ENCODE assay signal across 17 mouse cellular contexts in genomic region chr9:99873116-99873620, GRCm38 (mm10). TPM values are rescaled to one million over a fixed set of nuclear protein-coding genes. Genes with fewer than 3 reads are reported as not detected.
A peak's percentile ranks its signal among the peaks of the same experiment; 100 is the strongest.
DNase-seq lines count a peak whose midpoint lies in the region; ATAC-seq lines count a peak whose summit lies in the region.
"Had no signal": no experiment of that assay in that cellular context is flagged by ENCODE, and none has a peak within 500 bp of the region (broad histone marks: within the 10 kb centered on the region; RNA-seq: fewer than 3 reads in every experiment).

No protein-coding gene starts in this region.

- no peaks in the 10 kb centered on the region for H3K9me3 ChIP-seq in embryonic facial prominence, embryonic 11.5 days (replicated peaks; ENCODE audit: control insufficient read depth, low read length)
- H3K9me3 ChIP-seq in midbrain, embryonic 10.5 days (replicated peaks): no peaks in the 10 kb centered on the region
- H3K9me3 ChIP-seq in neural tube, embryonic 13.5 days: no peaks in the 10 kb centered on the region
- H3K9me3 ChIP-seq: embryonic facial prominence, embryonic 15.5 days; liver, embryonic 13.5 days had no signal

- no peaks in the 10 kb centered on the region for H3K36me3 ChIP-seq in embryonic facial prominence, embryonic 11.5 days (replicated peaks; ENCODE audit: control insufficient read depth, insufficient read depth, low read depth, low read length)
- no peaks in the 10 kb centered on the region for H3K36me3 ChIP-seq in midbrain, embryonic 10.5 days
- no peaks in the 10 kb centered on the region for H3K36me3 ChIP-seq in neural tube, embryonic 13.5 days
- H3K36me3 ChIP-seq: embryonic facial prominence, embryonic 15.5 days; liver, embryonic 13.5 days had no signal

- no peak overlapping the region for H3K27ac ChIP-seq in embryonic facial prominence, embryonic 11.5 days (replicated peaks; ENCODE audit: low read depth, low read length)
- H3K27ac ChIP-seq in midbrain, embryonic 10.5 days (replicated peaks): no peak overlapping the region
- no peak overlapping the region for H3K27ac ChIP-seq in neural tube, embryonic 13.5 days (replicated peaks)
- H3K27ac ChIP-seq: embryonic facial prominence, embryonic 15.5 days; liver, embryonic 13.5 days; macrophage had no signal

- peak; percentile 37 for DNase-seq in retina, embryonic 14.5 days (ENCODE audit: low spot score)
- no peak for DNase-seq in retina, postnatal 1 day
- peak; percentile 28 for DNase-seq in embryonic facial prominence, embryonic 11.5 days (ENCODE audit: low spot score)
- DNase-seq in midbrain, embryonic 10.5 days (ENCODE audit: low spot score): peak; percentile 56
- DNase-seq in spleen, adult 18-20 months: no peak
- DNase-seq in lung, postnatal 14 days: no peak
- no peak for DNase-seq in thymus, postnatal 14 days
- DNase-seq: cerebellum, postnatal 25 days; gastrocnemius, postnatal 10 days; kidney, adult 11 months; kidney, postnatal 14 days; left cerebral cortex, postnatal 4 days; liver, embryonic 13.5 days; right cerebral cortex, postnatal 25 days had no signal

- peaks cover 9% of the 10 kb centered on the region for H3K4me1 ChIP-seq in embryonic facial prominence, embryonic 11.5 days (ENCODE audit: control insufficient read depth, insufficient read depth, low read length)
- peaks cover 81% of the 10 kb centered on the region for H3K4me1 ChIP-seq in midbrain, embryonic 10.5 days
- peaks cover 44% of the 10 kb centered on the region for H3K4me1 ChIP-seq in neural tube, embryonic 13.5 days (replicated peaks)
- H3K4me1 ChIP-seq: liver, embryonic 13.5 days had no signal

- no peak overlapping the region for H3K9ac ChIP-seq in embryonic facial prominence, embryonic 11.5 days (replicated peaks; ENCODE audit: low read length)
- H3K9ac ChIP-seq in neural tube, embryonic 13.5 days: no peak overlapping the region
- H3K9ac ChIP-seq: embryonic facial prominence, embryonic 15.5 days; liver, embryonic 13.5 days had no signal

- H3K4me2 ChIP-seq in embryonic facial prominence, embryonic 11.5 days (ENCODE audit: low read depth, low read length): no peak overlapping the region
- H3K4me2 ChIP-seq in neural tube, embryonic 13.5 days: no peak overlapping the region
- H3K4me2 ChIP-seq: embryonic facial prominence, embryonic 15.5 days; liver, embryonic 13.5 days had no signal

- H3K27me3 ChIP-seq in embryonic facial prominence, embryonic 11.5 days (ENCODE audit: control insufficient read depth, insufficient read depth, low read length): peaks cover 92% of the 10 kb centered on the region
- H3K27me3 ChIP-seq in midbrain, embryonic 10.5 days (ENCODE audit: low read depth, poor library complexity, severe bottlenecking): peaks cover 100% of the 10 kb centered on the region
- peaks cover 100% of the 10 kb centered on the region for H3K27me3 ChIP-seq in neural tube, embryonic 13.5 days

- no peak overlapping the region for H3K4me3 ChIP-seq in embryonic facial prominence, embryonic 11.5 days (ENCODE audit: low read depth, low read length)
- peak overlapping the region; percentile 45 for H3K4me3 ChIP-seq in midbrain, embryonic 10.5 days
- peak overlapping the region; percentile 1; the same call in 1 of the 2 replicates for H3K4me3 ChIP-seq in neural tube, embryonic 13.5 days
- H3K4me3 ChIP-seq: embryonic facial prominence, embryonic 15.5 days; liver, embryonic 13.5 days had no signal

- ATAC-seq in embryonic facial prominence, embryonic 11.5 days (replicated peaks; ENCODE audit: insufficient number of reproducible peaks, low FRiP score, low TSS enrichment, low read depth): no peak
- ATAC-seq in neural tube, embryonic 13.5 days (ENCODE audit: low read depth): no peak

- under 1% methylated on average over 15 of the region's 15 CpGs for WGBS in embryonic facial prominence, embryonic 11.5 days
- under 1% methylated on average over 15 of the region's 15 CpGs for WGBS in midbrain, embryonic 10.5 days
- under 1% methylated on average over 15 of the region's 15 CpGs for WGBS in neural tube, embryonic 13.5 days

RNA-seq across cellular contexts. Expression of gene Sox14, which starts 2.8 kb away (rescaled TPM):
- polyA plus RNA-seq in embryonic facial prominence, embryonic 11.5 days (2014; fragmentation: Nextera tagmentation; extraction: Ambion mirVana): 2.1 and 3.8 TPM in 2 replicates
- 1.3 and 10.0 TPM in 2 replicates for polyA plus RNA-seq in midbrain, embryonic 10.5 days (2016; fragmentation: Nextera tagmentation; extraction: Ambion mirVana)
- 10.2 and 11.3 TPM in 2 replicates for polyA plus RNA-seq in neural tube, embryonic 13.5 days (2015; fragmentation: Nextera tagmentation; extraction: Ambion mirVana)
- polyA plus RNA-seq: liver, embryonic 13.5 days; macrophage had no signal

Comparison
In these comparisons a context has a peak if more than half of its experiments do, and no peak if none do; other contexts are left out.
1. DNase-seq: peak in retina, embryonic 14.5 days (single experiment), embryonic facial prominence, embryonic 11.5 days (single experiment) and midbrain, embryonic 10.5 days (single experiment); none in retina, postnatal 1 day (single experiment), spleen, adult 18-20 months (0 of 2), lung, postnatal 14 days (single experiment) and thymus, postnatal 14 days (single experiment).